Mouse (Mus musculus) layer of hippocampus, postnatal 25 days (tissue): ENCODE data around the gene Defb6. TPM values are rescaled to one million over a fixed set of nuclear protein-coding genes. Genes with fewer than 3 reads are reported as not detected.

ENCODE experiments used
- DNase-seq, 2 experiments: peaks; one replicate each; pipeline ENCODE4 v3.0.0; 2022; ENCODE audit warnings: mixed read lengths in 2 of 2, low spot score in 1 of 2; ENCODE audit errors: extremely low spot score in 1 of 2
- total RNA-seq, 2 experiments: library from RNA; stranded (reverse); gene quantifications; 2 replicates each; pipeline ENCODE4 v1.2.3; 2021

Defb6 gene
- total RNA-seq, result not detected

DNA sequence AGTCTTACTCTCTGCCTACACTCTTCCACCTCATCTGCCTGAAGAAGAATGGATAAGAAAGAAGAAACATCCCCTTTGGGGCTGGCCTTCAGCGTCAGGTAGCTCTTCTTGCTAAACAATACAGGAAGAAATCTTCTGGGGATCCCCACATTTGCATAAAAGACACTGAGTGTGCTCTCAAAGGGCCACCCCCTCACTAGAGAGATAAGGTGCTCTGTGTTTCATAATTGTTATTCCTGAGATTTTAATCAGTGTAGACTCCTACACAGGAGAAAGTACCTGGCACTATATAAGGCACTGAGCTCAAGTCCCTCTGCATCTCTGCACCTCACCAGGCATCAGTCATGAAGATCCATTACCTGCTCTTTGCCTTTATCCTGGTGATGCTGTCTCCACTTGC lies at the start of gene Defb6:
Gene Defb6 (plus strand): TSS at position 318 of the 400 bp plus-strand sequence.
- DNase-seq, result no peak

DNA sequence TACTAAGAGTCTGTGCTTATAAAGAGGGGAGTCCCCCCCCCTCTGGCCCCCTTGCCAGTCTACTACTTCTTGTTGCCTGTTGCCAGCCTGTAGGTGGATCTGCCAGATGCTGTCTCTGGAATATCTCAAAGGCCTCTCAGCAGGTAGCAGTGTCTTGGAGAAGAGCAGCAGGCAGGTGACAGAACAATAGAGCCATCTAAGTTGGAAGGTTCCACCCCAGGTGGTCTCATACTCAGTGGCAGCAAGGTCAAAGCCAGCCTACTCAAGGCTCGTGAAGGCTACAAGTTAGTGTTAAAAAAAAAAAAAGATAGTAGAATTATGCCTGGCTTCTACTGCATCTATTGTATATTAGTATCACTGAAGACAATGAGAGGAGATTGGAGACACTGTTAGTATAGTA lies 12.8 kb downstream of the Defb6 start:
- DNase-seq, result no peak

GRCm38 (mm10) chr8:19239616-19240015 lies 14.3 kb downstream of the Defb6 start, which contains the start of gene Defb46:
TSS of gene Defb46 (plus strand) at chr8:19239916.
- DNase-seq, result no peak

DNA sequence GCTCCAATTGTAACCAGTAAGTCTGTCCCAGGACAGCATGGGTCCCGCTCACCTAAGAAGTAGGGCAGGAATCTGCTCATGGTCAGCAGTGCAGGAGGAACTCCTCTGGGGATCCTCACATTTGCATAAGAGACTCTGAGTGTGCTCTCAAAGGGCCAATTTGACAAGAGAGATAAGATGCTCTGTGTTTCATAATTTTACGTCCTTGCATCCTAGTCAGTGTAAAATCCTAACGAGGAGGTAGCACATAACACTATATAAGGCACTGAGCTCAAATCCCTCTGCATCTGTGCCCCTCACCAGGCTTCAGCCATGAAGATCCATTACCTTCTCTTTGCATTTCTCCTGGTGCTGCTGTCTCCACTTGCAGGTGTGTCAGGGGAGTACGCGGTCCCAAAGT lies 22.0 kb downstream of the Defb6 start, which contains the start of gene Defb5:
Gene Defb5 (plus strand): TSS at position 301 of the 400 bp plus-strand sequence.
- DNase-seq, result no peak

DNA sequence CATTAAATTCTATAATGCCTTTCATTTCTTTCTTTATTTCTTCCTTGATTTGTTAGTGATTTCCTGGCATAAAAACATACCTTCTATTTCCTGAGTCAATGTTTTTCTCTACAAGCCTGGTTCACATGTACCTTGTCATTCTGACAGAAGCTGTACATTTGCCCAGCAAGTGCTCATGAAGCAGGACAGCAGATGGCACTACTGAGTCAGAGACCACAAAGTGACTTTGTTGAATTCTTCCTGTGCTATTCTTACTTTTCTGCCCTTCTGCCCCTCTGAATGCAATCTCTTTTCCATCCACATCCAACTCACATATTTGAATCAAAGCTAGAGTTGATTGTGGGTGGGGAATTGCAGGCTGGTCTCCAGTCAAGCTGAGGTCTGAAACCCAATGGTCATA lies 32.9 kb downstream of the Defb6 start:
- DNase-seq, result no peak

GRCm38 (mm10) chr8:19259667-19260066 lies 34.4 kb downstream of the Defb6 start:
- no peak for DNase-seq

Other genes with a start within 250 kb of the Defb6 start
- not detected for gene Defb40, start 247.2 kb upstream of the Defb6 start, total RNA-seq
- gene Defb37, start 234.4 kb upstream of the Defb6 start, total RNA-seq, result not detected
- gene Defb38, start 198.9 kb upstream of the Defb6 start, total RNA-seq, result not detected
- not detected for gene Defb39, start 160.7 kb upstream of the Defb6 start, total RNA-seq
- not detected for gene Defb12, start 110.6 kb upstream of the Defb6 start, total RNA-seq
- gene Defb34, start 101.7 kb upstream of the Defb6 start, total RNA-seq, result not detected
- not detected for gene Gm45826, start 84.7 kb upstream of the Defb6 start, total RNA-seq
- gene Defb14, start 31.1 kb upstream of the Defb6 start, total RNA-seq, result not detected
- not detected for gene Defb4, start 26.8 kb upstream of the Defb6 start, total RNA-seq
- not detected for gene Defb46, start 14.4 kb downstream of the Defb6 start, total RNA-seq
- not detected for gene Defb5, start 22.1 kb downstream of the Defb6 start, total RNA-seq
- not detected for gene Defb3, start 67.9 kb downstream of the Defb6 start, total RNA-seq
- gene Defb8, start 222.1 kb downstream of the Defb6 start, total RNA-seq, result not detected